Mouse (Mus musculus): ENCODE results near the gene Akr1b10. TPM values are rescaled to one million over a fixed set of nuclear protein-coding genes. Genes with fewer than 3 reads are reported as not detected.
"Not testable (repeated sequence)": the region's sequence is repeated elsewhere in the genome, so short reads cannot be mapped to it uniquely, and the experiment has no call there.

The Akr1b10 gene
- polyA plus RNA-seq, 1 experiment from 2014 or later, result 5.7 TPM

- WGBS, result 11% methylated on average over 16 of the region's 16 CpGs
- Histone ChIP-seq H3K27me3 (no peaks in the 10 kb centered on the region), H3K4me3 (no peak within 1 kb of the TSS), H3K36me3 (no peaks in the 10 kb centered on the region), H3K27ac (replicated peaks) (no peak within 1 kb of the TSS), H3K4me1 (peaks cover 12% of the 10 kb centered on the region), H3K9me3 (no peaks in the 10 kb centered on the region), H3K4me2 (replicated peaks) (peak within 1 kb of the TSS; percentile 30; the same call in 1 of the 2 replicates), H3K9ac (replicated peaks) (no peak within 1 kb of the TSS)
- 0 out of 2 replicates have a peak, but pooled peaks have one; percentile 38 for ATAC-seq (replicated peaks)
Observed at GRCm38 (mm10) chr6:34353658-34354353, 30.2 kb upstream of the Akr1b10 start, which contains the start of gene Akr1b8. Akr1b8 (plus strand) TSS chr6:34354119.

GRCm38 (mm10) chr6:34354354-34355348, 29.4 kb upstream of the Akr1b10 start:
- no peak for ATAC-seq (replicated peaks)
- no peaks in the 10 kb centered on the region for H3K27me3 ChIP-seq

GRCm38 (mm10) chr6:34355349-34355747, 28.7 kb upstream of the Akr1b10 start:
- Histone ChIP-seq H3K9me3 (no peaks in the 10 kb centered on the region), H3K27ac (replicated peaks) (no peak overlapping the region), H3K4me3 (no peak overlapping the region), H3K27me3 (no peaks in the 10 kb centered on the region), H3K4me2 (replicated peaks) (no peak overlapping the region), H3K36me3 (no peaks in the 10 kb centered on the region), H3K9ac (replicated peaks) (no peak overlapping the region), H3K4me1 (peaks cover 12% of the 10 kb centered on the region)
- 82% methylated on average over 6 of the region's 6 CpGs for WGBS
- ATAC-seq (replicated peaks), result no peak

More at GRCm38 (mm10) chr6:34354354-34355348, 29.4 kb upstream of the Akr1b10 start:
- WGBS, result 80% methylated on average over 8 of the region's 8 CpGs
- no peaks in the 10 kb centered on the region for H3K36me3 ChIP-seq
- no peak overlapping the region for H3K9ac ChIP-seq (replicated peaks)
- 0 out of 2 replicates have a peak overlapping the region, but pooled peaks have one; percentile 30 for H3K4me2 ChIP-seq (replicated peaks)
- no peak overlapping the region for H3K27ac ChIP-seq (replicated peaks)
- H3K4me1 ChIP-seq, result peaks cover 12% of the 10 kb centered on the region
- no peak overlapping the region for H3K4me3 ChIP-seq
- no peaks in the 10 kb centered on the region for H3K9me3 ChIP-seq

- Histone ChIP-seq H3K36me3 (no peaks in the 10 kb centered on the region), H3K4me1 (peaks cover 12% of the 10 kb centered on the region), H3K27me3 (no peaks in the 10 kb centered on the region), H3K9ac (replicated peaks) (no peak overlapping the region), H3K4me2 (replicated peaks) (no peak overlapping the region), H3K9me3 (no peaks in the 10 kb centered on the region), H3K4me3 (no peak overlapping the region), H3K27ac (replicated peaks) (no peak overlapping the region)
- ATAC-seq (replicated peaks), result no peak
- 87% methylated on average over 9 of the region's 9 CpGs for WGBS
Observed at GRCm38 (mm10) chr6:34355841-34356240, 28.2 kb upstream of the Akr1b10 start.

GRCm38 (mm10) chr6:34364217-34365136, 19.5 kb upstream of the Akr1b10 start:
- Histone ChIP-seq H3K4me3 (no peak overlapping the region), H3K4me1 (no peaks in the 10 kb centered on the region), H3K27ac (replicated peaks) (no peak overlapping the region), H3K36me3 (no peaks in the 10 kb centered on the region), H3K4me2 (replicated peaks) (no peak overlapping the region), H3K9me3 (no peaks in the 10 kb centered on the region), H3K9ac (replicated peaks) (no peak overlapping the region), H3K27me3 (no peaks in the 10 kb centered on the region)
- no peak for ATAC-seq (replicated peaks)
- 85% methylated on average over 12 of the region's 12 CpGs for WGBS

- Histone ChIP-seq H3K27ac (replicated peaks) (no peak overlapping the region), H3K9ac (replicated peaks) (no peak overlapping the region), H3K4me3 (no peak overlapping the region), H3K36me3 (no peaks in the 10 kb centered on the region), H3K4me2 (replicated peaks) (no peak overlapping the region), H3K27me3 (no peaks in the 10 kb centered on the region), H3K4me1 (no peaks in the 10 kb centered on the region), H3K9me3 (no peaks in the 10 kb centered on the region)
- no peak for ATAC-seq (replicated peaks)
- 87% methylated on average over 9 of the region's 9 CpGs for WGBS
Observed at GRCm38 (mm10) chr6:34367998-34368397, 16.0 kb upstream of the Akr1b10 start.

GRCm38 (mm10) chr6:34370081-34370480, 13.9 kb upstream of the Akr1b10 start:
- Histone ChIP-seq H3K36me3 (no peaks in the 10 kb centered on the region), H3K27ac (replicated peaks) (no peak overlapping the region), H3K9me3 (no peaks in the 10 kb centered on the region), H3K4me2 (replicated peaks) (no peak overlapping the region), H3K4me3 (no peak overlapping the region), H3K9ac (replicated peaks) (no peak overlapping the region), H3K27me3 (no peaks in the 10 kb centered on the region), H3K4me1 (no peaks in the 10 kb centered on the region)
- ATAC-seq (replicated peaks), result no peak
- WGBS, result 78% methylated on average over 8 of the region's 8 CpGs

GRCm38 (mm10) chr6:34371700-34372351, 12.2 kb upstream of the Akr1b10 start:
- Histone ChIP-seq H3K36me3 (no peaks in the 10 kb centered on the region), H3K27ac (replicated peaks) (no peak overlapping the region), H3K4me2 (replicated peaks) (peak overlapping the region; percentile 18; the same call in 1 of the 2 replicates), H3K4me1 (no peaks in the 10 kb centered on the region), H3K4me3 (no peak overlapping the region), H3K9ac (replicated peaks) (no peak overlapping the region), H3K27me3 (no peaks in the 10 kb centered on the region), H3K9me3 (no peaks in the 10 kb centered on the region)
- peak; percentile 48; the same call in 1 of the 2 replicates for ATAC-seq (replicated peaks)
- WGBS, result 23% methylated on average over 18 of the region's 18 CpGs

GRCm38 (mm10) chr6:34373841-34374240, 10.2 kb upstream of the Akr1b10 start:
- no peak overlapping the region for H3K27ac ChIP-seq (replicated peaks)
- no peaks in the 10 kb centered on the region for H3K36me3 ChIP-seq
- no peak overlapping the region for H3K4me2 ChIP-seq (replicated peaks)
- no peaks in the 10 kb centered on the region for H3K27me3 ChIP-seq
- no peak for ATAC-seq (replicated peaks)
- H3K9me3 ChIP-seq, result no peaks in the 10 kb centered on the region
- H3K4me1 ChIP-seq, result no peaks in the 10 kb centered on the region
- H3K9ac ChIP-seq (replicated peaks), result no peak overlapping the region
- 85% methylated on average over 7 of the region's 7 CpGs for WGBS
- H3K4me3 ChIP-seq, result no peak overlapping the region

GRCm38 (mm10) chr6:34375888-34376287, 8.1 kb upstream of the Akr1b10 start:
- H3K9ac ChIP-seq (replicated peaks); H3K9me3 ChIP-seq; H3K4me1 ChIP-seq; H3K27ac ChIP-seq (replicated peaks); H3K27me3 ChIP-seq; H3K4me2 ChIP-seq (replicated peaks); ATAC-seq (replicated peaks); H3K36me3 ChIP-seq; H3K4me3 ChIP-seq: not testable (repeated sequence)
- 72% methylated on average over 5 of the region's 5 CpGs for WGBS

GRCm38 (mm10) chr6:34383401-34383800, 617 bp upstream of the Akr1b10 start:
- 46% methylated on average over 8 of the region's 8 CpGs for WGBS
- Histone ChIP-seq H3K4me2 (replicated peaks) (no peak overlapping the region), H3K4me1 (peaks cover 11% of the 10 kb centered on the region), H3K27me3 (no peaks in the 10 kb centered on the region), H3K36me3 (no peaks in the 10 kb centered on the region), H3K27ac (replicated peaks) (no peak overlapping the region), H3K4me3 (no peak overlapping the region), H3K9ac (replicated peaks) (no peak overlapping the region), H3K9me3 (no peaks in the 10 kb centered on the region)
- ATAC-seq (replicated peaks), result no peak
